Mouse (Mus musculus) liver, embryonic 14.5 days (tissue): ENCODE results near the gene Sbno1.

Experiments
- CTCF ChIP-seq: IDR thresholded peaks from 2 replicates; pipeline ENCODE4 v1.5.1; 2016; ENCODE audit warnings: antibody characterized with exemption, low read depth, control low read depth
- EP300 ChIP-seq: IDR thresholded peaks from 2 replicates; pipeline ENCODE4 v1.6.1; 2016; ENCODE audit warnings: antibody characterized with exemption, low read depth

- TF ChIP-seq CTCF (no peak), EP300 (no peak)
These were observed 60.0 kb downstream of the Sbno1 start for GRCm38 (mm10) chr5:124365754-124366153.
